20 mouse cellular contexts compared by ENCODE assay signal in the genomic region with DNA sequence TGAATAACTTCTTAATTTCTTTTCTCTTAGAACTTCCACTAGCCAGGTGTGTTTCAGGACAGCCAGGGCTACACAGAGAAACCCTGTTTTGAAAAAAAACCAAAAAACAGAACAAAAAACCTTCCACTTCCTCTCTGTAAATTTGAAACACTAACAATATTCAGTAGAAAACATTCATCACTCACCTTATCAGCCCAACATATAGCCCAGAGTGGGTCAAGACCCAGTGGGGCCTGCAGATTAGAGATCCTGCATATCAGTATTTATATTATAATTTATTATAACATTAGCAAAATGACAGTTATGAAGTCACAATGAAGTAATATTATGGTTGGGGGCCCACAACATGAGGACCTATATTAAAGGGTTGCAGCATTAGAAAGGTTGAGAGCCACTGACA. TPM values are rescaled to one million over a fixed set of nuclear protein-coding genes. Genes with fewer than 3 reads are reported as not detected.
"Had no signal": no experiment of that assay in that cellular context is flagged by ENCODE, and none has a peak within 500 bp of the region (broad histone marks: within the 10 kb centered on the region; RNA-seq: fewer than 3 reads in every experiment).

No protein-coding gene starts in this region.

- ATAC-seq: intestine, postnatal 0 days; lung, postnatal 0 days; midbrain, embryonic 15.5 days had no signal

- H3K27me3 ChIP-seq: limb, embryonic 13.5 days; midbrain, embryonic 12.5 days; midbrain, embryonic 15.5 days; neural tube, embryonic 13.5 days had no signal

- DNase-seq: kidney, adult 2 months; kidney, postnatal 25 days; layer of hippocampus, adult 9-11 months; lung, embryonic 14.5 days; thymus, adult 2 months; thymus, postnatal 14 days; thymus, postnatal 4 days had no signal

- H3K4me2 ChIP-seq: limb, embryonic 13.5 days; lung, embryonic 14.5 days; midbrain, embryonic 12.5 days; midbrain, embryonic 15.5 days; neural tube, embryonic 13.5 days had no signal

- H3K4me3 ChIP-seq: layer of hippocampus, adult 2 months; limb, embryonic 10.5 days; limb, embryonic 13.5 days; midbrain, embryonic 12.5 days; midbrain, embryonic 15.5 days; myocyte; neural tube, embryonic 13.5 days had no signal

- H3K9ac ChIP-seq: limb, embryonic 13.5 days; lung, embryonic 14.5 days; midbrain, embryonic 12.5 days; midbrain, embryonic 15.5 days; neural tube, embryonic 13.5 days had no signal

- H3K9me3 ChIP-seq: limb, embryonic 10.5 days; limb, embryonic 13.5 days; midbrain, embryonic 12.5 days; midbrain, embryonic 15.5 days; neural tube, embryonic 13.5 days had no signal

- H3K4me1 ChIP-seq: midbrain, embryonic 12.5 days; midbrain, embryonic 15.5 days had no signal

- H3K27ac ChIP-seq: kidney, postnatal 0 days; layer of hippocampus, adult 2 months; limb, embryonic 10.5 days; limb, embryonic 13.5 days; midbrain, embryonic 12.5 days; midbrain, embryonic 15.5 days; neural tube, embryonic 13.5 days; stomach, postnatal 0 days had no signal

- H3K36me3 ChIP-seq: limb, embryonic 10.5 days; limb, embryonic 13.5 days; midbrain, embryonic 12.5 days; midbrain, embryonic 15.5 days; neural tube, embryonic 13.5 days had no signal

RNA-seq across cellular contexts. Expression of a gene that starts 8.5 kb away (rescaled TPM):
- total RNA-seq: monocyte, adult 5-6 weeks; neutrophil, adult 5-6 weeks had no signal
